16 mouse cellular contexts compared by ENCODE assay signal in the genomic region with DNA sequence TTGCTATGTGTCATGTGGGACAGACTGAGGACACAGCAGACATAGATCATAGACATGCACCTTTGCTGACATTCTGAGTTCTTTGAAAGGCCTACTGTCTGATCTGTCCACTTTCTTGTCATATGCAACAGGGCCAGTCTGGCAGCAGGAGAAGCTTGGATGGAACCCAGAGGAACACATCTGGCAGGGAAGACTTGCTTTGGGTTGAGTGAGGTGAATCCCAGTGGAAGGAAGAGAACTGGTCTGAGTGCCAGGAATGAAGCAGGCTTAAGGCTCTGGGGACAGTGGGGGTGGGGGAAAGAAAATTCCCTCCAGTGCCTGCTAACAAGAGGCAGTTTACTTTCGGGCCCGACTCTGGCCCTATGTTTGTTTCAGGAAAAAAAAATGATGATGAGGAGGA. TPM values are rescaled to one million over a fixed set of nuclear protein-coding genes. Genes with fewer than 3 reads are reported as not detected.
DNase-seq lines count a peak whose midpoint lies in the region; ATAC-seq lines count a peak whose summit lies in the region.
"Had no signal": no experiment of that assay in that cellular context is flagged by ENCODE, and none has a peak within 500 bp of the region (broad histone marks: within the 10 kb centered on the region; RNA-seq: fewer than 3 reads in every experiment).

No protein-coding gene starts in this region.

- peaks cover 92% of the 10 kb centered on the region for H3K36me3 ChIP-seq in midbrain, embryonic 15.5 days (replicated peaks)

- no peak overlapping the region for H3K4me2 ChIP-seq in midbrain, embryonic 15.5 days
- H3K4me2 ChIP-seq: kidney, embryonic 15.5 days; limb, embryonic 15.5 days had no signal

- H3K9me3 ChIP-seq in midbrain, embryonic 15.5 days, result no peaks in the 10 kb centered on the region
- H3K9me3 ChIP-seq: hindbrain, embryonic 10.5 days; kidney, embryonic 15.5 days; limb, embryonic 15.5 days had no signal

- intact Hi-C loops in heart, postnatal 25 days (cut with DNase I), result no loop called here

- no peaks in the 10 kb centered on the region for H3K4me1 ChIP-seq in midbrain, embryonic 15.5 days
- H3K4me1 ChIP-seq: kidney, embryonic 15.5 days; limb, embryonic 15.5 days had no signal

- H3K4me3 ChIP-seq in midbrain, embryonic 15.5 days, result no peak overlapping the region
- H3K4me3 ChIP-seq: hindbrain, embryonic 10.5 days; kidney, embryonic 15.5 days; limb, embryonic 15.5 days had no signal

- DNase-seq in adrenal gland, postnatal 14 days, result peak; percentile 72
- DNase-seq in adrenal gland, postnatal 25 days, result no peak
- DNase-seq in MN1 (ENCODE audit: low spot score), result peak; percentile 57
- DNase-seq in gastrocnemius, postnatal 25 days, result peak; percentile 75
- peak; percentile 64 for DNase-seq in heart, postnatal 25 days (ENCODE audit: low spot score)
- DNase-seq in ovary, adult 18-20 months (ENCODE audit: low spot score), result no peak
- DNase-seq in kidney, postnatal 10 days, result no peak
- DNase-seq: cerebellum, adult 8-10 months; lung, adult 2 months; right cerebral cortex, postnatal 25 days had no signal

- no peak overlapping the region for H3K27ac ChIP-seq in midbrain, embryonic 15.5 days
- H3K27ac ChIP-seq: hindbrain, embryonic 10.5 days; kidney, embryonic 15.5 days; limb, embryonic 15.5 days had no signal

- WGBS in midbrain, embryonic 15.5 days, result 96% methylated on average over 2 of the region's 2 CpGs

- no peak overlapping the region for H3K9ac ChIP-seq in midbrain, embryonic 15.5 days
- H3K9ac ChIP-seq: kidney, embryonic 15.5 days; limb, embryonic 15.5 days had no signal

- no peak for ATAC-seq in midbrain, embryonic 15.5 days (replicated peaks)
- ATAC-seq: forebrain, embryonic 14.5 days had no signal

- no peaks in the 10 kb centered on the region for H3K27me3 ChIP-seq in midbrain, embryonic 15.5 days (replicated peaks)
- H3K27me3 ChIP-seq: kidney, embryonic 15.5 days; limb, embryonic 15.5 days; Patski had no signal

RNA-seq across cellular contexts. Expression of gene Ccdc97, which starts 11.0 kb away (rescaled TPM):
- 43.8 and 45.0 TPM in 2 replicates for total RNA-seq in adrenal gland, postnatal 14 days (2021)
- total RNA-seq in adrenal gland, postnatal 25 days (2021), result 54.4 and 61.9 TPM in 2 replicates
- 10 to 100 TPM; 33.6 to 36.2 TPM for total RNA-seq in gastrocnemius, postnatal 25 days (2021)
- total RNA-seq in heart, postnatal 25 days (2021), result 10 to 100 TPM; 50.3 to 52.7 TPM
- 39.5 and 40.2 TPM in 2 replicates for polyA plus RNA-seq in midbrain, embryonic 15.5 days (2015; fragmentation: Nextera tagmentation; extraction: Ambion mirVana)

RNA-seq across cellular contexts. Expression of gene Hnrnpul1, which starts 24.7 kb away (rescaled TPM):
- total RNA-seq in adrenal gland, postnatal 14 days (2021), result 119 and 130 TPM in 2 replicates
- total RNA-seq in adrenal gland, postnatal 25 days (2021), result 116 and 128 TPM in 2 replicates
- total RNA-seq in gastrocnemius, postnatal 25 days (2021), result 10 to 100 TPM; 55.3 to 57.2 TPM
- 10 to 100 TPM; 77.8 TPM for total RNA-seq in heart, postnatal 25 days (2021)
- 43.6 and 44.4 TPM in 2 replicates for polyA plus RNA-seq in midbrain, embryonic 15.5 days (2015; fragmentation: Nextera tagmentation; extraction: Ambion mirVana)

RNA-seq across cellular contexts. Expression of gene Tgfb1, which starts 43.1 kb away (rescaled TPM):
- 52.7 and 68.0 TPM in 2 replicates for total RNA-seq in adrenal gland, postnatal 14 days (2021)
- 37.0 and 43.7 TPM in 2 replicates for total RNA-seq in adrenal gland, postnatal 25 days (2021)
- 1 to 10 TPM; 6.3 to 7.2 TPM for total RNA-seq in gastrocnemius, postnatal 25 days (2021)
- total RNA-seq in heart, postnatal 25 days (2021), result 10 to 100 TPM; 23.8 to 24.5 TPM
- polyA plus RNA-seq in midbrain, embryonic 15.5 days (2015; fragmentation: Nextera tagmentation; extraction: Ambion mirVana), result 0.56 and 1.0 TPM in 2 replicates

RNA-seq across cellular contexts. Expression of gene B9d2, which starts 49.3 kb away (rescaled TPM):
- total RNA-seq in adrenal gland, postnatal 14 days (2021), result 17.8 TPM in 2 replicates
- 12.7 and 20.3 TPM in 2 replicates for total RNA-seq in adrenal gland, postnatal 25 days (2021)
- total RNA-seq in gastrocnemius, postnatal 25 days (2021), result 1 to 10 TPM; 8.4 to 8.8 TPM
- total RNA-seq in heart, postnatal 25 days (2021), result 10 to 100 TPM in 1 of 2 experiments, 1 to 10 TPM in 1; 8.3 to 10.9 TPM
- polyA plus RNA-seq in midbrain, embryonic 15.5 days (2015; fragmentation: Nextera tagmentation; extraction: Ambion mirVana), result 47.3 and 50.9 TPM in 2 replicates

RNA-seq across cellular contexts. Expression of gene Tmem91, which starts 54.9 kb away (rescaled TPM):
- 0.78 and 0.86 TPM in 2 replicates for total RNA-seq in adrenal gland, postnatal 14 days (2021)
- 2.0 TPM in 1 of 2 replicates, not detected in the other for total RNA-seq in adrenal gland, postnatal 25 days (2021)
- total RNA-seq in gastrocnemius, postnatal 25 days (2021), result not detected
- not detected for total RNA-seq in heart, postnatal 25 days (2021)
- 53.5 and 54.0 TPM in 2 replicates for polyA plus RNA-seq in midbrain, embryonic 15.5 days (2015; fragmentation: Nextera tagmentation; extraction: Ambion mirVana)

Comparison
In these comparisons a context has a peak if more than half of its experiments do, and no peak if none do; other contexts are left out.
1. DNase-seq: peak in adrenal gland, postnatal 14 days (single experiment), MN1 (single experiment), gastrocnemius, postnatal 25 days (single experiment) and heart, postnatal 25 days (single experiment); none in adrenal gland, postnatal 25 days (single experiment), ovary, adult 18-20 months (single experiment) and kidney, postnatal 10 days (single experiment).